Mouse (Mus musculus): ENCODE data around the gene Wfdc21. TPM values are rescaled to one million over a fixed set of nuclear protein-coding genes. Genes with fewer than 3 reads are reported as not detected.

The Wfdc21 gene
- total and polyA plus RNA-seq, 2 experiments from 2014 or later = not detected

DNA sequence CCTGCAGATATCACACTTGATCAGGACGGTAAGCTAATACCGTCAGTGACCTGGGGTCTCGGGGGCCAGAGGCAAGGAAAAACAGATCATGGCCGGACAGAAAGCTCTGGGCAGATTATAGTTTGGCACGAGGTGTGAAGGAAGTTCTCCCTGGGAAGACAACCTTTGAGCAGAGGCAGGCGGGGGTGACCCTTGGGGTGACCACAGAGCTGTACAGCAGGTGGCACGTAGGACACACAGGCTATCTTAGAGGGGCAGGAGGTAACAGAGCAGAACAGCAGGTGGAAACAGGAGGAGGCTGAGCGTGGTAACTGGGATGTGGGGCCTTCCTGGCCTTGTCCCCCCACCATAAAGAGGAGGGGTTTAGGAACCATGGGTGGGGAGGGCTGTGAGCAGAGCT is 41.6 kb downstream of the Wfdc21 start:
- Histone ChIP-seq H3K9ac (no peak overlapping the region), H3K4me2 (ENCODE audit: low read depth) (no peak overlapping the region), H3K9me3 (ENCODE audit: low read length) (no peaks in the 10 kb centered on the region), H3K4me3 (ENCODE audit: low read depth, low read length) (no peak overlapping the region), H3K27me3 (ENCODE audit: insufficient read depth, low read length) (no peaks in the 10 kb centered on the region), H3K27ac (ENCODE audit: low read depth, low read length) (no peak overlapping the region), H3K36me3 (ENCODE audit: insufficient read depth) (peaks cover 6% of the 10 kb centered on the region; the same call in 1 of the 2 replicates), H3K4me1 (ENCODE audit: insufficient read depth) (no peaks in the 10 kb centered on the region)
- no peak for ATAC-seq
- no peak for DNase-seq
- no peak for TF ChIP-seq CTCF (IDR thresholded peaks at IDR 0.05; ENCODE audit: low read depth)
- WGBS = 85% methylated on average over 8 of the region's 8 CpGs

DNA sequence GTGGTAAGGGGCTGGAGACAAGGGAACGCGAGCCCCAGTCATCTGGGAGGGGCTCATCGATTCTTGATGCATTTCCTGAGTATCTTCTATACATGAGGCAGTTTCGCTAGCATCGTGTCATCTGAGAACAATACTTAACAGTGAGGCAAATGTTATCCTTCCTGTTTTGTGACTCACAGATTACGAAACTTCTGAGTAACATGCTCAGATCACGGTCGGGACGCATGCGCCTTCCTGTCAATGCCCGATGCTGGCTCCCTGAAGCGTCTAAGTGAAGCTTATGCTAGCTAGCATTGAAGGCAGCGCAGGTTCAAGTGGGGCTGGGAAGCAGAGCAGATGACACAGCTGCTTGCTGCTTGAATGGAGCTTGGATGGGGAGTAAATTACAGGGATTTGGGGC is 42.5 kb downstream of the Wfdc21 start:
- 74% methylated on average over 13 of the region's 13 CpGs for WGBS
- Histone ChIP-seq H3K36me3 (ENCODE audit: insufficient read depth) (no peaks in the 10 kb centered on the region), H3K27me3 (ENCODE audit: insufficient read depth, low read length) (no peaks in the 10 kb centered on the region), H3K4me3 (ENCODE audit: low read depth, low read length) (no peak overlapping the region), H3K4me1 (ENCODE audit: insufficient read depth) (no peaks in the 10 kb centered on the region), H3K9ac (no peak overlapping the region), H3K4me2 (ENCODE audit: low read depth) (no peak overlapping the region), H3K9me3 (ENCODE audit: low read length) (no peaks in the 10 kb centered on the region), H3K27ac (ENCODE audit: low read depth, low read length) (no peak overlapping the region)
- no peak for TF ChIP-seq CTCF (IDR thresholded peaks at IDR 0.05; ENCODE audit: low read depth)
- ATAC-seq = no peak
- DNase-seq = no peak

DNA sequence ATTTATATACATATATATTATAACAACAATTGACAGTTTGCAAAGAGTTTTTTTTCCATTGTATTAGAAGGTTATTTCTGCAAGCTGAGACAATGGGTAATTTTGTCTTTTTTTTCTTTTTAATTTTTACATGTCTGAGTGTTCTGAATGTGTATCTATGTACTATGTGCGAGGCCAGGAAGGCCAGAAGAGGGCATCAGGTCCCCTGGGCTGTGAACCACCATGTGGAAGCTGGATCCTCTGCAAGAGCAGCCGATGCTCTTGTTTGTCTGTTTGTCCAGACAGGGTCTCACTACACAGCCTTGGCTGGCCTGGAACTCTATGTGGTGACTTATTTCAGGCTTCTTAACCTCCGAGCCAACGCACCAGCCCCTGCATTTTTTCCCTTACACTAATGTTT is 44.4 kb downstream of the Wfdc21 start:
- H3K4me1 ChIP-seq (ENCODE audit: insufficient read depth) = no peaks in the 10 kb centered on the region
- no peak overlapping the region for H3K27ac ChIP-seq (ENCODE audit: low read depth, low read length)
- no peak for TF ChIP-seq CTCF (IDR thresholded peaks at IDR 0.05; ENCODE audit: low read depth)
- H3K4me3 ChIP-seq (ENCODE audit: low read depth, low read length) = no peak overlapping the region
- no peak for ATAC-seq
- H3K27me3 ChIP-seq (ENCODE audit: insufficient read depth, low read length) = no peaks in the 10 kb centered on the region
- H3K9me3 ChIP-seq (ENCODE audit: low read length) = no peaks in the 10 kb centered on the region
- no peak overlapping the region for H3K4me2 ChIP-seq (ENCODE audit: low read depth)
- no peak for DNase-seq
- no peak overlapping the region for H3K9ac ChIP-seq
- H3K36me3 ChIP-seq (ENCODE audit: insufficient read depth) = no peaks in the 10 kb centered on the region
- 74% methylated on average over 4 of the region's 4 CpGs for WGBS

DNA sequence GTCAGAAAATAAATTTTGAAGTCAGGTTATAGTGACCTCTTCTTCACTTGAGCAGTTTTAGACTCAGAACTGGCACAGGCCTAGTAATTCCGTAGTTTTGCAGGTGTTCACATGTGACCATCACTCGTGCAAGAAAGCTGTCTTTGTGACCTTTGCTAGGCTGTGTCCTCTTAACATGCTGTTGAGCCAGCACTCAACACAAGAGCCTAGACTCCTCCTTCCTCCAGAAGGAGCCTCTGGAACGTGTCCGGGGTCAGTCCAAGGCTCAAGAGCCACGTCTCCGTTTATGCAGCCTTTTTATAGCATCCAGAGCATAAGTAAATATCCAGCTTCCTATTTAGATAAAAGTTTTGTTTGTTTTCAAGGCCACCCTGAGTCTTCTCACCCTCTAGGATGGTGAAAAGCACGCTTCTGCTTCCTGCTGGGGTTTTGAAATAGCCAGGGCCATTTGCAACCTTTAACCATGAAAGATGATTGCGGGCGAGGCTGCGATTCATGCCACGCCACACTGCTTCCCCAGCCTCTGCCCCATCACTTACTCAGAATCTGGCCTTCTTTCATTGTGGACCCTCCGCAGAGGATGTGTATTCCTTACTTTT is 45.7 kb downstream of the Wfdc21 start:
- Histone ChIP-seq H3K36me3 (ENCODE audit: insufficient read depth) (no peaks in the 10 kb centered on the region), H3K9me3 (ENCODE audit: low read length) (no peaks in the 10 kb centered on the region), H3K4me3 (ENCODE audit: low read depth, low read length) (no peak overlapping the region), H3K27ac (ENCODE audit: low read depth, low read length) (no peak overlapping the region), H3K4me2 (ENCODE audit: low read depth) (no peak overlapping the region), H3K27me3 (ENCODE audit: insufficient read depth, low read length) (no peaks in the 10 kb centered on the region), H3K9ac (no peak overlapping the region), H3K4me1 (ENCODE audit: insufficient read depth) (no peaks in the 10 kb centered on the region)
- no peak for TF ChIP-seq CTCF (IDR thresholded peaks at IDR 0.05; ENCODE audit: low read depth)
- no peak for DNase-seq
- no peak for ATAC-seq
- 83% methylated on average over 12 of the region's 12 CpGs for WGBS

DNA sequence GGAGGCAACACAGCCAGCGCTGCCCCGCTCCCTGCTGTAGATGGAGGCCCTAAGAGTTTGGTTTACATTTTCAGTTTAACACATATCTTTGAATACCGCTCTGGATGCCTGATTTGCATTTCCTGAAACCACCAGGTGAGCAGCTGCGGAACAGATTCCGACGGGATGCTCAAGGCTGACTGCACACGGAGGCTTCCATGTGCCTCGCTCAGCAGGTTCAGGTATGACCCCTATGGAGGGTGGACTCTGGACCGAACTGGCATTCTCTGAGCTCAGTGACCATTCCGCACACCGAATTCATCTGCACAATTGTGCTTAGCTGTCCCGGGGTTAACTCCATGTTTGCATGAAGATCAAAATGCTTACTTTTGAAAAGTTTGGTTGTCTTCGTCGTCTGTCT is 46.5 kb downstream of the Wfdc21 start:
- 84% methylated on average over 14 of the region's 14 CpGs for WGBS

DNA sequence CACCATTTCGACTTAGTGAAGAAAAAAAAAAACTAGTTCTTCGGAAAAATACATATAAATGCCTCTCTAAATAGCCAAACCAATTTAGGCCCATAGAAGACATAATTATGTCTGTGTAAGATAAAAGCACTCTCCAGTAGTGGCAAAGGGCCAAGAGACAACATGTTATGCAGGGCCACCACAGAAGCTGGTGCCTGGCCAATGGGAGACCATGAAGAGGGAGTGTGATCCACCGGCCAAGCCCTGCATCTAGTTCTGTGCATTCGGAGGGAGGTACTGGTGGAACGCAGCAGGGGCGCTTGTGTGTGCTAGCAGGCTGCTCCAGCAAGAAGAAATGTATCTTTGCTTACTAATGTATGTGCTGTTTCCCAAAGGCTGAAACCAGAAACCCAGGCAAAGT is 49.4 kb downstream of the Wfdc21 start:
- H3K36me3 ChIP-seq (ENCODE audit: insufficient read depth) = no peaks in the 10 kb centered on the region
- H3K9ac ChIP-seq = no peak overlapping the region
- DNase-seq (peak; percentile 74), ATAC-seq (peak; percentile 66)
- H3K4me2 ChIP-seq (ENCODE audit: low read depth) = no peak overlapping the region
- no peaks in the 10 kb centered on the region for H3K4me1 ChIP-seq (ENCODE audit: insufficient read depth)
- H3K27ac ChIP-seq (ENCODE audit: low read depth, low read length) = no peak overlapping the region
- H3K4me3 ChIP-seq (ENCODE audit: low read depth, low read length) = no peak overlapping the region
- WGBS = 17% methylated on average over 6 of the region's 6 CpGs
- no peak for TF ChIP-seq CTCF (IDR thresholded peaks at IDR 0.05; ENCODE audit: low read depth)
- H3K9me3 ChIP-seq (ENCODE audit: low read length) = no peaks in the 10 kb centered on the region
- H3K27me3 ChIP-seq (ENCODE audit: insufficient read depth, low read length) = no peaks in the 10 kb centered on the region

More for the DNA sequence above, 46.5 kb downstream of the Wfdc21 start:
- Histone ChIP-seq H3K27ac (ENCODE audit: low read depth, low read length) (no peak overlapping the region), H3K4me2 (ENCODE audit: low read depth) (no peak overlapping the region), H3K27me3 (ENCODE audit: insufficient read depth, low read length) (no peaks in the 10 kb centered on the region), H3K4me1 (ENCODE audit: insufficient read depth) (no peaks in the 10 kb centered on the region), H3K36me3 (ENCODE audit: insufficient read depth) (no peaks in the 10 kb centered on the region), H3K9ac (no peak overlapping the region), H3K4me3 (ENCODE audit: low read depth, low read length) (no peak overlapping the region), H3K9me3 (ENCODE audit: low read length) (no peaks in the 10 kb centered on the region)
- ATAC-seq (no peak), DNase-seq (no peak)
- no peak for TF ChIP-seq CTCF (IDR thresholded peaks at IDR 0.05; ENCODE audit: low read depth)

DNA sequence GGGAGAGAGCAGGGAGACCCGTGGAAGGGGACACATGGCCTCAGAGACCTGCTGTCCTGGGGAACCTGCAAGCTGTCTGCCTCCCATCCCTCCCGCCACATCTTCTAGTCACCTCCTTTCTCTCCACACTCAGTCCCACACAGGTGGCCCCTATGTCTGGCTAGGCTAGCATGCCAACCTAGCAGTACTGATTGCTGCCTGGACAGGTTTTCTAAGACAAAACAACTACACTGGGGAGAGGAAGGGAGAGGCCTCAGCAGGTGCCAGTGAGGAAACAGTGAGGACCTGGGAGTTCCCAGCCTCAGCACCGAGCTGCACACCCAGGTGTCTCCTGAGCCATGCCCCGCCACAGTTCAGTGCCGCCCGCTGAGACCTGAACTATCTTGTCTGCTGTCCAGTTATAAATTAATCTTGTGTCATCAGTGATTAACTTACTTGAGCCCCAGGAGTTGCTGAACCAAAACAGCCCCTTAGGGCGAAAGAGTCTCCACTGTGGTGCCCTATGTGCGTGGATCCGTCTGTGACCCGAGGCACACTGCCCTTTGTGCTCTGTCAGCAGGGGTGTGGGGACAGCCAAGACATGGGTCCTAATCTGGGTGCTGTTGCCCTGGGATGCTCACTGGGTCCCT is 50.4 kb downstream of the Wfdc21 start:
- H3K27ac ChIP-seq (ENCODE audit: low read depth, low read length) = no peak overlapping the region
- H3K27me3 ChIP-seq (ENCODE audit: insufficient read depth, low read length) = no peaks in the 10 kb centered on the region
- no peaks in the 10 kb centered on the region for H3K4me1 ChIP-seq (ENCODE audit: insufficient read depth)
- DNase-seq (no peak), ATAC-seq (no peak)
- H3K36me3 ChIP-seq (ENCODE audit: insufficient read depth) = no peaks in the 10 kb centered on the region
- H3K4me3 ChIP-seq (ENCODE audit: low read depth, low read length) = no peak overlapping the region
- H3K9ac ChIP-seq = no peak overlapping the region
- no peak for TF ChIP-seq CTCF (IDR thresholded peaks at IDR 0.05; ENCODE audit: low read depth)
- WGBS = 81% methylated on average over 10 of the region's 10 CpGs
- H3K9me3 ChIP-seq (ENCODE audit: low read length) = no peaks in the 10 kb centered on the region
- no peak overlapping the region for H3K4me2 ChIP-seq (ENCODE audit: low read depth)
